Mouse (Mus musculus) bone marrow macrophage, adult 2 months (primary cell): ENCODE results near the gene Anp32e.

Source experiments
- CTCF ChIP-seq: IDR thresholded peaks from 2 replicates; pipeline ENCODE4 v1.5.1; 2012; ENCODE audit warnings: low read depth, mild to moderate bottlenecking, low read length, moderate library complexity
- POLR2A ChIP-seq: IDR thresholded peaks from 2 replicates; pipeline ENCODE4 v1.6.1; 2012; ENCODE audit warnings: mild to moderate bottlenecking, low read depth, low read length, borderline replicate concordance

GRCm38 (mm10) chr3:95943226-95943625, 14.2 kb downstream of the Anp32e start:
- TF ChIP-seq CTCF (no peak), POLR2A (no peak)
